Mouse (Mus musculus) midbrain, embryonic 15.5 days (tissue): ENCODE measurements around the gene Syn3. TPM values are rescaled to one million over a fixed set of nuclear protein-coding genes. Genes with fewer than 3 reads are reported as not detected.

Experiments
- ATAC-seq: fragments of 200-750 bp; cut with Nextera tagmentation; replicated peaks from 2 replicates; pipeline ENCODE4 v1.8.0; 2017; ENCODE audit warnings: moderate TSS enrichment
- H3K27ac ChIP-seq: fragments of 300-500 bp; sonication (generic); 2 replicates; pipeline ENCODE4 v1.5.1; 2015; ENCODE audit warnings: mild to moderate bottlenecking, inconsistent platforms
- H3K27me3 ChIP-seq: fragments of 300-500 bp; sonication (generic); replicated peaks from 2 replicates; pipeline ENCODE4 v1.6.1; 2015; ENCODE audit warnings: inconsistent platforms
- H3K36me3 ChIP-seq: fragments of 300-500 bp; sonication (generic); replicated peaks from 2 replicates; pipeline ENCODE4 v1.6.1; 2015; ENCODE audit warnings: inconsistent platforms
- H3K4me1 ChIP-seq: fragments of 300-500 bp; sonication (generic); 2 replicates; pipeline ENCODE4 v1.6.1; 2015; ENCODE audit warnings: inconsistent platforms
- H3K4me2 ChIP-seq: fragments of 300-500 bp; sonication (generic); 2 replicates; pipeline ENCODE4 v1.6.1; 2015; ENCODE audit warnings: inconsistent platforms, mild to moderate bottlenecking, moderate library complexity
- H3K4me3 ChIP-seq: fragments of 300-500 bp; sonication (generic); 2 replicates; pipeline ENCODE4 v1.5.1; 2015; ENCODE audit warnings: mild to moderate bottlenecking, inconsistent platforms
- H3K9ac ChIP-seq: fragments of 300-500 bp; sonication (generic); 2 replicates; pipeline ENCODE4 v1.6.1; 2015; ENCODE audit warnings: mild to moderate bottlenecking, inconsistent platforms
- H3K9me3 ChIP-seq: fragments of 300-500 bp; sonication (generic); 2 replicates; pipeline ENCODE4 v1.6.1; 2016; ENCODE audit warnings: inconsistent platforms
- WGBS: fragments of 180-500 bp; shearing (Covaris S2); methylation state at CpG from one replicate; pipeline ENCODE4 v1.1.7; 2015; ENCODE audit warnings: mixed read lengths; 5-methylcytosine and 5-hydroxymethylcytosine counted together
- polyA plus RNA-seq: library from polyadenylated mRNA; unstranded; fragments of >200 nt; fragmentation: Nextera tagmentation; extraction: Ambion mirVana; gene quantifications from 2 replicates; pipeline ENCODE4 v1.2.1, GENCODE M21; 2015

Gene Syn3
- polyA plus RNA-seq, 1 experiment from 2014 or later, result 31.7 TPM

DNA sequence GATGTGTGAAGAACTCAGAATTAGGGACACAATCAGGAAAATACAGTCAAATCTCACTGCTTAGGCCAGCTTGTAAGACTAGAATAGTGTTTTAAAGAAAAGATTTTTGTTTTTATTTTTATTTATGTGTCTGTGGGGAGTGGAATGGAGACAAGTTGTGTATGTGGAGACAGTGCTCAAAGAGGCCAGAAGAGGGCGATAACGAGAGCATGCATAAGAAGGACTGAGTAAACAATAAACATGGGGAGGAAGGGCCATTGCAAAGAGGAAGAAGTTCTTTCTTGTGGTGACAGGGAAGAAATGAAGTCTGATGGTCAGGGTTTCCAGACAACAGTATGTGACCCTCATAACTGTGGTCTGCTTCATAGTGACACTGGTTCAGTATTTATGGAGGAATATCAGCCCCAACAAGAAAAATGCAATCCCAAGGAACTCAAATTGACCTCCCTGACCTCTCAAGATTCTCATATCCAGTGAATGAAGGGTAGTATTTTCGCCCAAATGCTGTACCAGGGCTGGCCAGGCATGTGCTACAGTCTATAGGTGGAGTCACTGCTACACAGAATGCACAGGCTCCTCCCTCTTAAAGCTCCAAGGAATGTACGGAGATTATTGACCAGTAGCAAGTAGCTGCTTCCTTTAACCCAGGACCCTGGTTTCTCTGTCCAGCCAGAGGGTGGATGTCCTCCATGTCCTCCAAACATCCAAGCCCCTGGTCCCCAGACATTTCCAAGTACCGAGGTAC is 141.7 kb downstream of the Syn3 start:
- Histone ChIP-seq H3K4me1 (no peaks in the 10 kb centered on the region), H3K27me3 (no peaks in the 10 kb centered on the region), H3K27ac (no peak overlapping the region), H3K36me3 (0 out of 2 replicates have a peak, but pooled peaks cover 5% of the 10 kb centered on the region), H3K4me2 (no peak overlapping the region), H3K4me3 (no peak overlapping the region), H3K9me3 (no peaks in the 10 kb centered on the region), H3K9ac (no peak overlapping the region)
- WGBS, result 58% methylated on average over 5 of the region's 5 CpGs
- no peak for ATAC-seq

GRCm38 (mm10) chr10:86352521-86352920 is 146.2 kb downstream of the Syn3 start:
- no peaks in the 10 kb centered on the region for H3K27me3 ChIP-seq
- H3K4me3 ChIP-seq, result no peak overlapping the region
- ATAC-seq, result no peak
- H3K9me3 ChIP-seq, result no peaks in the 10 kb centered on the region
- H3K4me1 ChIP-seq, result no peaks in the 10 kb centered on the region
- WGBS, result 93% methylated on average over 3 of the region's 3 CpGs
- 0 out of 2 replicates have a peak, but pooled peaks cover 8% of the 10 kb centered on the region for H3K36me3 ChIP-seq
- H3K9ac ChIP-seq, result no peak overlapping the region
- H3K27ac ChIP-seq, result no peak overlapping the region
- no peak overlapping the region for H3K4me2 ChIP-seq

DNA sequence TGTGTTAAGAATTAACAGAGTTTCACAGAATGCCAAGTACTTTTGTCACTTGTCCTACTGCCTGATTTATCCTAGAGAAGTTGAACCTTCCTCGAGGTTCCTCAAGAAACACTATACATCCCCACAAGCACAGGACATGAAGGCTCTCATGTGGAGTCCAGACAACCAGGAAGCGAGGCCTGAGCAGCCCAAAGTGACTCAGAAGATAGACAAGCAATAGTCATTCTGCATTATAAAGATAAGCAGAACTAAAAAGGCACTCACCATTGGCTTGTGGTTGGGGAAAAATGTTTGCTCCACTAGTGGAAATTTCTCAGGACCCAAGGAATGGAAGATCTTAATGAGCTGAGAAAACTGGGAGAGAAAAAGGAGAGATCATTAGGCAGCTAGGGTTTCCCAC is 147.4 kb downstream of the Syn3 start:
- H3K4me1 ChIP-seq, result no peaks in the 10 kb centered on the region
- H3K27ac ChIP-seq, result no peak overlapping the region
- WGBS, result 84% methylated on average over 2 of the region's 2 CpGs
- ATAC-seq, result no peak
- H3K36me3 ChIP-seq, result 0 out of 2 replicates have a peak, but pooled peaks cover 8% of the 10 kb centered on the region
- no peaks in the 10 kb centered on the region for H3K27me3 ChIP-seq
- no peak overlapping the region for H3K4me2 ChIP-seq
- no peak overlapping the region for H3K9ac ChIP-seq
- H3K9me3 ChIP-seq, result no peaks in the 10 kb centered on the region
- no peak overlapping the region for H3K4me3 ChIP-seq

GRCm38 (mm10) chr10:86346235-86346840 is 152.4 kb downstream of the Syn3 start:
- ATAC-seq, result no peak
- no peaks in the 10 kb centered on the region for H3K9me3 ChIP-seq
- H3K4me2 ChIP-seq, result no peak overlapping the region
- H3K27ac ChIP-seq, result no peak overlapping the region
- no peak overlapping the region for H3K4me3 ChIP-seq
- H3K27me3 ChIP-seq, result no peaks in the 10 kb centered on the region
- no peaks in the 10 kb centered on the region for H3K4me1 ChIP-seq
- H3K36me3 ChIP-seq, result 0 out of 2 replicates have a peak, but pooled peaks cover 3% of the 10 kb centered on the region
- 67% methylated on average over 3 of the region's 3 CpGs for WGBS
- H3K9ac ChIP-seq, result no peak overlapping the region

- Histone ChIP-seq H3K36me3 (no peaks in the 10 kb centered on the region), H3K9me3 (no peaks in the 10 kb centered on the region), H3K27me3 (no peaks in the 10 kb centered on the region), H3K4me1 (no peaks in the 10 kb centered on the region), H3K27ac (no peak overlapping the region), H3K4me3 (no peak overlapping the region), H3K9ac (no peak overlapping the region), H3K4me2 (no peak overlapping the region)
- no peak for ATAC-seq
- WGBS, result 93% methylated on average over 9 of the region's 9 CpGs
These were observed 153.1 kb downstream of the Syn3 start for GRCm38 (mm10) chr10:86345645-86346044.

- Histone ChIP-seq H3K27ac (no peak overlapping the region), H3K4me3 (no peak overlapping the region), H3K9ac (no peak overlapping the region), H3K9me3 (no peaks in the 10 kb centered on the region), H3K36me3 (no peaks in the 10 kb centered on the region), H3K4me2 (no peak overlapping the region), H3K4me1 (0 out of 2 replicates have a peak, but pooled peaks cover 2% of the 10 kb centered on the region), H3K27me3 (no peaks in the 10 kb centered on the region)
- WGBS, result 83% methylated on average over 6 of the region's 6 CpGs
- ATAC-seq, result no peak
These were observed 154.0 kb downstream of the Syn3 start for GRCm38 (mm10) chr10:86344654-86345053.

GRCm38 (mm10) chr10:86343931-86344330 is 154.8 kb downstream of the Syn3 start:
- H3K9me3 ChIP-seq, result no peaks in the 10 kb centered on the region
- H3K36me3 ChIP-seq, result no peaks in the 10 kb centered on the region
- H3K27ac ChIP-seq, result no peak overlapping the region
- WGBS, result 92% methylated on average over 7 of the region's 7 CpGs
- H3K9ac ChIP-seq, result no peak overlapping the region
- no peak overlapping the region for H3K4me2 ChIP-seq
- H3K4me1 ChIP-seq, result 0 out of 2 replicates have a peak, but pooled peaks cover 2% of the 10 kb centered on the region
- no peak for ATAC-seq
- H3K27me3 ChIP-seq, result no peaks in the 10 kb centered on the region
- no peak overlapping the region for H3K4me3 ChIP-seq

GRCm38 (mm10) chr10:86343362-86343761 is 155.3 kb downstream of the Syn3 start:
- Histone ChIP-seq H3K9ac (no peak overlapping the region), H3K4me2 (no peak overlapping the region), H3K4me1 (0 out of 2 replicates have a peak, but pooled peaks cover 2% of the 10 kb centered on the region), H3K4me3 (no peak overlapping the region), H3K27ac (no peak overlapping the region), H3K36me3 (no peaks in the 10 kb centered on the region), H3K27me3 (no peaks in the 10 kb centered on the region), H3K9me3 (no peaks in the 10 kb centered on the region)
- no peak for ATAC-seq
- 84% methylated on average over 6 of the region's 6 CpGs for WGBS

GRCm38 (mm10) chr10:86342713-86343112 is 156.0 kb downstream of the Syn3 start:
- no peaks in the 10 kb centered on the region for H3K27me3 ChIP-seq
- WGBS, result 67% methylated on average over 7 of the region's 7 CpGs
- H3K4me2 ChIP-seq, result no peak overlapping the region
- H3K4me3 ChIP-seq, result no peak overlapping the region
- ATAC-seq, result 0 out of 2 replicates have a peak, but pooled peaks have one; percentile 46
- no peak overlapping the region for H3K9ac ChIP-seq
- H3K36me3 ChIP-seq, result no peaks in the 10 kb centered on the region
- 0 out of 2 replicates have a peak, but pooled peaks cover 2% of the 10 kb centered on the region for H3K4me1 ChIP-seq
- H3K9me3 ChIP-seq, result no peaks in the 10 kb centered on the region
- no peak overlapping the region for H3K27ac ChIP-seq

DNA sequence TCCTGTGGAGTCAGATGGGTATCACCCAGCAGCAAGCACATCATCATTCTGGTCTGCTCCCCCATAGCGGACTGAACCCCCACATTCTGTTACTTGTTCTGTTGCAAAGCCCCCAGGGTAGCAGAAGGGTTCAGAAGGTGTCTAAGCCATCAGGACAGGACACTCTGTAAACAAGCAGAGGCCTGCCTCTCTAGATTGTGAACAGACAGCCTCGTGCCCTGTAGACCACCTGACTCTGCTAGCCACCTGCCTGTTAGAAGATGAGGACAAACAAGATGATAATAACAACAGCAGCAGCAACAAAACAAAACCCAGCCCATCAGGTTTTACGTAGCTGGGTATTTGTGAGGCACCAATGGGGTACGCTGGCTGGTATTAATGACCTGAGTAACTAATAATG is 156.5 kb downstream of the Syn3 start:
- no peak for ATAC-seq
- H3K27me3 ChIP-seq, result no peaks in the 10 kb centered on the region
- H3K9ac ChIP-seq, result no peak overlapping the region
- no peak overlapping the region for H3K4me3 ChIP-seq
- H3K4me2 ChIP-seq, result no peak overlapping the region
- no peaks in the 10 kb centered on the region for H3K36me3 ChIP-seq
- WGBS, result 75% methylated on average over 4 of the region's 4 CpGs
- H3K27ac ChIP-seq, result no peak overlapping the region
- H3K4me1 ChIP-seq, result 0 out of 2 replicates have a peak, but pooled peaks cover 2% of the 10 kb centered on the region
- no peaks in the 10 kb centered on the region for H3K9me3 ChIP-seq

- H3K9ac ChIP-seq, result no peak overlapping the region
- no peak for ATAC-seq
- WGBS, result 35% methylated on average over 8 of the region's 8 CpGs
These were observed 157.1 kb downstream of the Syn3 start for GRCm38 (mm10) chr10:86341589-86341988.

GRCm38 (mm10) chr10:86340991-86341527 is 157.6 kb downstream of the Syn3 start:
- no peaks in the 10 kb centered on the region for H3K36me3 ChIP-seq
- no peak overlapping the region for H3K4me3 ChIP-seq
- H3K27me3 ChIP-seq, result no peaks in the 10 kb centered on the region
- no peak for ATAC-seq
- H3K4me1 ChIP-seq, result 0 out of 2 replicates have a peak, but pooled peaks cover 2% of the 10 kb centered on the region
- no peak overlapping the region for H3K9ac ChIP-seq
- no peak overlapping the region for H3K27ac ChIP-seq
- H3K9me3 ChIP-seq, result no peaks in the 10 kb centered on the region
- WGBS, result 69% methylated on average over 3 of the region's 3 CpGs
- H3K4me2 ChIP-seq, result no peak overlapping the region

More at GRCm38 (mm10) chr10:86341589-86341988, 157.1 kb downstream of the Syn3 start:
- Histone ChIP-seq H3K4me3 (no peak overlapping the region), H3K9me3 (no peaks in the 10 kb centered on the region), H3K27ac (no peak overlapping the region), H3K4me1 (0 out of 2 replicates have a peak, but pooled peaks cover 2% of the 10 kb centered on the region), H3K36me3 (no peaks in the 10 kb centered on the region), H3K27me3 (no peaks in the 10 kb centered on the region), H3K4me2 (no peak overlapping the region)
